Mouse (Mus musculus): ENCODE results near the gene Abhd14a. TPM values are rescaled to one million over a fixed set of nuclear protein-coding genes. Genes with fewer than 3 reads are reported as not detected.

Gene Abhd14a
- total and polyA plus RNA-seq, 3 experiments: 22.8 to 48.7 TPM; not detected in 1

DNA sequence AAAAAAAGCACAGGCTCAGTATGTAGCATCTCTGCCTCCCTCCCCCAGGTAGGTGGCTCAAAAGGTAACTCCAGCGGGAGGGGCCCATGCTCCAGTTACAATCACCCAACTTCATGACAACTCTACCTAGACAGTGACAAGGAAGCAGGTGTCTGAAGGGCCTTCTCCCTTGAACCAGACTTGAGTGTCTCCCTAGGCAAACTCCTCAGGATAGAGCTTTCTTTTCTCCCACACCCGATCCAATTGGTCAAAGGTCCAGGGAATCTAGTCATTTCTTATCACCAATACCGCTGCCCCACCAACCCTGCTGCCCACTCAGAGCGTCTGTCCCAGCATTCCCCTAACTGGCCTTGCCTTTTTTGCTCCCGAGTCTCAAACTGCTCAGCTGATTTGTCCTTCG is 19.2 kb upstream of the Abhd14a start:
- Histone ChIP-seq H3K27ac (ENCODE audit: control insufficient read depth, low read depth, low read length) (no peak overlapping the region), H3K9ac (ENCODE audit: control insufficient read depth, low read depth, low read length, poor library complexity, severe bottlenecking) (no peak overlapping the region), H3K4me3 (ENCODE audit: control insufficient read depth in 1 of 2, insufficient read depth in 1 of 2, low read depth in 2 of 2, low read length in 2 of 2) (no peak overlapping the region), H3K79me2 (ENCODE audit: control insufficient read depth, insufficient read depth, low read length, poor library complexity) (no peaks in the 10 kb centered on the region), H3K27me3 (ENCODE audit: control insufficient read depth in 1 of 2, insufficient read depth in 2 of 2, low read length in 2 of 2) (no peaks in the 10 kb centered on the region), H3K36me3 (ENCODE audit: control insufficient read depth in 1 of 2, insufficient read depth in 2 of 2, low read length in 2 of 2) (no peaks in the 10 kb centered on the region; a peak in 1 of 4 replicates), H3K4me1 (ENCODE audit: control insufficient read depth in 1 of 2, insufficient read depth in 2 of 2, low read length in 2 of 2) (peaks cover 0 to 8% of the 10 kb centered on the region in 2 experiments; a peak in 2 of 4 replicates), H3K9me3 (replicated peaks; ENCODE audit: insufficient read depth, low read length) (no peaks in the 10 kb centered on the region)
- TF ChIP-seq EP300 (IDR thresholded peaks at IDR 0.05; ENCODE audit: low read depth in 1 of 2, low read length in 2 of 2) (no peak), ZMIZ1 (IDR thresholded peaks at IDR 0.05; ENCODE audit: low read depth, low read length) (no peak), UBTF (IDR thresholded peaks at IDR 0.05; ENCODE audit: borderline replicate concordance, insufficient read depth, low read depth, low read length) (no peak), SMC3 (IDR thresholded peaks at IDR 0.05; ENCODE audit: low read depth, low read length) (no peak), MAFK (IDR thresholded peaks at IDR 0.05; ENCODE audit: borderline replicate concordance, low read depth, low read length) (no peak), TAL1 (IDR thresholded peaks at IDR 0.05; ENCODE audit: low read length) (no peak), MXI1 (IDR thresholded peaks at IDR 0.05; ENCODE audit: low read depth, low read length) (no peak), ETS1 (IDR thresholded peaks at IDR 0.05; ENCODE audit: low read depth, low read length) (no peak), USF2 (IDR thresholded peaks at IDR 0.05; ENCODE audit: borderline replicate concordance in 1 of 2, insufficient read depth in 1 of 2, low read depth in 1 of 2, low read length in 2 of 2) (no peak), SIN3A (IDR thresholded peaks at IDR 0.05; ENCODE audit: low read length) (no peak), POLR2A (IDR thresholded peaks at IDR 0.05; ENCODE audit: control insufficient read depth in 1 of 2, insufficient read depth in 1 of 2, low read depth in 1 of 2, low read length in 2 of 2, poor library complexity in 1 of 2) (no peak), RCOR1 (IDR thresholded peaks at IDR 0.05; ENCODE audit: low read depth, low read length) (no peak), MYC (IDR thresholded peaks at IDR 0.05; ENCODE audit: low read depth, low read length) (no peak)
- DNase-seq (ENCODE audit: low read depth, low spot score): no peak

DNA sequence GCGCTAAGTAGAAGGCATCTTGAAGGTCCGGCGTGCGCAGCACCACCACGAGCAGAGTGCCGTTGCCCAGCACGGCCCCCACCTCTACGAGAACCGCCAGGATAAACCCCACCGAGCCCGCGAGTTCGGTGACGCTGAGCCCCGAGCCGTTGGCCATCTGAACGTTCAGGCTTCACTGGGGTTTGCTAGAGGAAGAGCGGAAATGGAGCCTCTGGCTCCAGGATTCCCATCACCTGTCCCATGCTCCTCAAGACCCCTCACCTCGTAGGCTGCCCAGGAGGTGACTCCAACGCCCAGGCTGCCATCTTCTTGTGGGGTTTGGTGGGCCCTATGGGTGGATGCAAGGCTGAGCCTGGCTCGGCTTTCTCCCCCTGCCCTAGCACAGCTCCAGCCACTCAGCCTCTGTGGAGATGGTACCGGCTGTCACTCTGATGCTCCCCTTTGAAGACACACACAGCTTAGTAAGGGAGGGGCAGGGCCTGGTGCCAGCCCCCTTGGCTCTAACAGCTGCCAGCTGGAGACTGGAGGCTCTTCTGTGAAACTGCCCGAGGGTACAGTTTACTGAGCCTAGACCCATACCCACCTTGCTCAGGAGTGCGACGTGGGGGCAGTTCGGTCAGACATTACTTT is 18.2 kb upstream of the Abhd14a start, which contains the start of gene Gpr62:
Gpr62 (minus strand) TSS at position 368 of the 630 bp plus-strand sequence.
- H3K9ac ChIP-seq (ENCODE audit: control insufficient read depth, low read depth, low read length, poor library complexity, severe bottlenecking): no peak within 1 kb of the TSS
- H3K79me2 ChIP-seq (ENCODE audit: control insufficient read depth, insufficient read depth, low read length, poor library complexity): no peaks in the 10 kb centered on the region
- H3K27me3 ChIP-seq (ENCODE audit: control insufficient read depth in 1 of 2, insufficient read depth in 2 of 2, low read length in 2 of 2): no peaks in the 10 kb centered on the region
- no peak within 1 kb of the TSS for H3K4me3 ChIP-seq (ENCODE audit: control insufficient read depth in 1 of 2, insufficient read depth in 1 of 2, low read depth in 2 of 2, low read length in 2 of 2)
- no peaks in the 10 kb centered on the region for H3K9me3 ChIP-seq (replicated peaks; ENCODE audit: insufficient read depth, low read length)
- H3K27ac ChIP-seq (ENCODE audit: control insufficient read depth, low read depth, low read length): no peak within 1 kb of the TSS
- no peak for DNase-seq (ENCODE audit: low read depth, low spot score)
- TF ChIP-seq TCF12 (IDR thresholded peaks at IDR 0.05; ENCODE audit: low read depth, low read length) (no peak), MAX (IDR thresholded peaks at IDR 0.05; ENCODE audit: low read length) (no peak), MYC (IDR thresholded peaks at IDR 0.05; ENCODE audit: low read depth, low read length) (no peak), GABPA (IDR thresholded peaks at IDR 0.05; ENCODE audit: low read depth, low read length) (no peak), CHD2 (IDR thresholded peaks at IDR 0.05; ENCODE audit: low read length) (no peak), JUND (IDR thresholded peaks at IDR 0.05; ENCODE audit: low read depth, low read length) (no peak), USF2 (IDR thresholded peaks at IDR 0.05; ENCODE audit: borderline replicate concordance in 1 of 2, insufficient read depth in 1 of 2, low read depth in 1 of 2, low read length in 2 of 2) (no peak), ZKSCAN1 (IDR thresholded peaks at IDR 0.05; ENCODE audit: low read depth, low read length) (no peak), MEF2A (IDR thresholded peaks at IDR 0.05; ENCODE audit: extremely low read depth, insufficient replicate concordance, low read depth, low read length, poor library complexity, severe bottlenecking) (no peak), MAZ (IDR thresholded peaks at IDR 0.05; ENCODE audit: low read depth, low read length) (no peak), RCOR1 (IDR thresholded peaks at IDR 0.05; ENCODE audit: low read depth, low read length) (no peak), ZMIZ1 (IDR thresholded peaks at IDR 0.05; ENCODE audit: low read depth, low read length) (no peak), CHD1 (IDR thresholded peaks at IDR 0.05; ENCODE audit: low read depth, low read length) (no peak)
- H3K36me3 ChIP-seq (ENCODE audit: control insufficient read depth in 1 of 2, insufficient read depth in 2 of 2, low read length in 2 of 2): no peaks in the 10 kb centered on the region; a peak in 1 of 4 replicates
- H3K4me1 ChIP-seq (ENCODE audit: control insufficient read depth in 1 of 2, insufficient read depth in 2 of 2, low read length in 2 of 2): peaks cover 0 to 8% of the 10 kb centered on the region in 2 experiments; a peak in 2 of 4 replicates

All from MEL (cell line).